Mouse (Mus musculus) embryonic fibroblast, embryonic 13.5 days (primary cell): ENCODE measurements around the gene Gm10226. TPM values are rescaled to one million over a fixed set of nuclear protein-coding genes. Genes with fewer than 3 reads are reported as not detected.
"Not testable (repeated sequence)": the region's sequence is repeated elsewhere in the genome, so short reads cannot be mapped to it uniquely, and the experiment has no call there.

Experiments
- H3K27ac ChIP-seq: 2 replicates; pipeline ENCODE4 v1.5.1; 2012; ENCODE audit warnings: low read length, control low read depth, inconsistent platforms; ENCODE audit not compliant: insufficient read depth
- H3K4me1 ChIP-seq: 2 replicates; pipeline ENCODE4 v1.6.1; 2011; ENCODE audit warnings: low read length; ENCODE audit not compliant: control insufficient read depth, insufficient read depth
- H3K4me3 ChIP-seq: 2 replicates; pipeline ENCODE4 v1.5.1; 2011; ENCODE audit warnings: mild to moderate bottlenecking, control low read depth, low read length; ENCODE audit not compliant: insufficient read depth
- CTCF ChIP-seq: IDR thresholded peaks from 2 replicates; pipeline ENCODE4 v1.5.1; 2011; ENCODE audit warnings: mild to moderate bottlenecking, control low read depth, low read length, moderate library complexity, borderline replicate concordance; ENCODE audit not compliant: insufficient read depth
- POLR2A ChIP-seq: IDR thresholded peaks from 2 replicates; pipeline ENCODE4 v1.6.1; 2011; ENCODE audit warnings: low read depth, mild to moderate bottlenecking, control low read depth, low read length, moderate library complexity
- polyA plus RNA-seq: library from polyadenylated mRNA; stranded (reverse); fragments of >200 nt; gene quantifications from 2 replicates; pipeline ENCODE4 v1.2.4, GENCODE M21; 2011; ENCODE audit warnings: low read depth; ENCODE audit not compliant: missing spikeins, insufficient read length

Gene Gm10226
- polyA plus RNA-seq, 1 experiment = 10.9 TPM

DNA sequence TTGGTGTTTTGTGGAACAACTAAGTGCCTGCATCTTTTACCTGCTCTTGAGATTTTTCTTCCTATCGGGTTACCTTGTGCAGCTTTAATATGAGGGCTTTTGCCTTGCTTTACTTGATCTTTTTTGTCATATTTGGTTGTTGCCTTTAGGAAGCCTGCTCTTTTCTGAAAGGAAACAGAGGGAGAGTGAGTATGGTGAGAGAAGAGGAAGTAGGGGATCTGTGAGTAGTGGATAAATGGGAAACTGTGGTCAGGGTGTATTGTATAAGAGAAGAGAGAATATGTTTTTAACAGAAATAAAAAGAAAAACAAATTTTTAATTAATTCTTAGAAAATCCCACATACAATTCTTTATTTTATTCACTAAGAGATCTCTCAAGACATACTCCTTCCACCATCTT, 11.8 kb downstream of the Gm10226 start:
- TF ChIP-seq POLR2A = no peak
- no peak for TF ChIP-seq CTCF
- no peaks in the 10 kb centered on the region for H3K4me1 ChIP-seq
- no peak overlapping the region for H3K4me3 ChIP-seq
- H3K27ac ChIP-seq = no peak overlapping the region

DNA sequence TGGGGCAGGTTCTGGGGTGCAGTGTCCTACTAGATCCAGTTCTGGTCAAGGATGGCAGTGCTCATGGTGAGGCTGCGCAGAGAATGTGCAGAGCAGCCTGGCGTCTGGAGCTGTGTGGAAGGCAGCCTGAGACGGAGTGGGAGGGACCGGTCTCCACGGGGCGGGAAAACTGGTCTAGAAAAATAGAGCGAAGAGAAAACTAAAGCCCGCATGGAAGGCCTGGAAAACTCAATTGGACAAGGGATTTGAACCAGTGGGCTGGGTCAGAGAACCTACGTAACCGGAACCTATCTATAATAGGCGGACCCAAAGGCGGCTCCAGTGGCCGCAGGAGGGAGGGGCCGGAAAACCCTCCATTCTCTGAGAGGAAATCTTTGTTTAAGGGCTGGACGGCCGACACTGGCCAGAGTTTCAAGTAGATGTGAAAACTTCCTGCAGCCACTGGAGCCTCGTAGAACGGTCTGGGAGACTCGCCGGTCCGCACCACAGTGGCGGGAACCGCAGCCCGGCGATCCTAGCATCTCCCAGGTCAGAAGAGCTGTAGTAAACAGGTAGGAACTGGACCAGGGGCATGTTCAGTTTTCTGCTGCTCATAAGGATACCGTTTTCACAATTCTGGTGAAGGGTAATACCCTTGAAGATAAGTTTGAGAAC, 15.8 kb downstream of the Gm10226 start, which contains the start of gene Zfp760:
Gene Zfp760 (plus strand): TSS at position 399 of the 654 bp plus-strand sequence.
- H3K4me3 ChIP-seq = peak within 1 kb of the TSS; percentile 93
- H3K4me1 ChIP-seq = 0 out of 2 replicates have a peak, but pooled peaks cover 3% of the 10 kb centered on the region
- H3K27ac ChIP-seq = peak within 1 kb of the TSS; percentile 67
- TF ChIP-seq CTCF (no peak), POLR2A (peak; percentile 85)

DNA sequence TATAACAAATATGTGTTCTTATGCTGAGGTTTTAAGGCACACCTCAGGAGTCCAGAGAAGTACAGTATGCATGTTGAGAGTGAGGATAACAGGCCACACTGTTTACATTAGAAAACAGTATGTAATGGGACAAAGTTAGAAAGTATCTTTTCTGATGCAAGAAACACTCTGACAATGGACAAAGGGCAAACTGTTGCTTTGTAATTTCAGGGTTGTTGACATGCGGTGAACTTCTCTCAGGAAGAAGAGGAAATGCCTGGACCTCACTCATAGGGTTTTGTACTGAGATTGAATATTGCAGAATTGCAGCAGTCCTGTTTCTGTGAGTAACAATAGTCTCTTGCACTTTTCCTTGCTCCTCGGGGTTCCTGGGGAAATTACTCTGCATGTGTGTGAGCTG, 16.7 kb downstream of the Gm10226 start:
- 0 out of 2 replicates have a peak, but pooled peaks cover 3% of the 10 kb centered on the region for H3K4me1 ChIP-seq
- no peak overlapping the region; the same call in 1 of the 2 replicates for H3K27ac ChIP-seq
- H3K4me3 ChIP-seq = peak overlapping the region; percentile 93
- TF ChIP-seq CTCF = no peak
- TF ChIP-seq POLR2A = no peak

DNA sequence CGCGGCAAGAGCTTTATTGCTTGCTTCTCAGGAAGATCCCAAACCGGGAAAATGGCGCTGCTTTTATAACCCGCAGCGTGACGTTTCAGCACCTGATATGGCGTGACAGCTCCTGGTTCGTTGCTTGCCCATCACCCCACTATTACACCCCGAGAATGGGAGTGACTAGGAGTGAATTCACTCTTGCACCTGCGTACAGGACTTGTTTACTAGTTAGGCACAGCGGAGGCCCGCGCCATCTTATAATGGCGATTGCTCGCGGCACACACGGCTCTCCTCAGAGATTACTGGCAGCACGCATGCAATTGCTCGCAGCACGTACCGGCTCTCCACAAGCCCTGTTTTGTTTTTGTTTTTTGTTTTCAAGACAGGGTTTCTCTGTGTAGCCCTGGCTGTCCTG, 38.8 kb downstream of the Gm10226 start, which contains the start of gene Zfp229:
Gene Zfp229 (plus strand): TSS at position 301 of the 400 bp plus-strand sequence.
- H3K4me1 ChIP-seq, H3K4me3 ChIP-seq: not testable (repeated sequence)

DNA sequence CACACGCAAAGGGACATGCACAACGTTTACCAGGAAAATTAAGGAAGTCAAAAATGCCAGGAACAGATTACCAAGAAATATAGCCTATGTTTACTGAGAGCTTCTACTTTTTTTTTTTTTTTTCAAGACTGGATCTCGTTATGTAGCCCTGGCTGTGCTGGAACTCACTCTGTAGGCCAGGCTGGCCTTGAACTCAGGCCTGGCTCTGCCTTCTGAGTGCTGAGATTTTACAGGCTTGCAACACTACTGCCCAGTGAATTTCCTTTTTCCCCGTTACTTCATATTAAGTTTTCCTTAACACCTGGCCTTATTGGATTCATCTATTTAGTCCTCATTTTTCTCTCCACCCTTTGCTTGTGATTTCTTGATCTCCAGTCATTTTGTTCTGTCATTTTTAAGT, 41.4 kb downstream of the Gm10226 start:
- H3K4me1 ChIP-seq = peaks cover 2% of the 10 kb centered on the region
- peak overlapping the region; percentile 68; the same call in 1 of the 2 replicates for H3K27ac ChIP-seq
- TF ChIP-seq CTCF (no peak), POLR2A (no peak)
- peak overlapping the region; percentile 75; the same call in 1 of the 2 replicates for H3K4me3 ChIP-seq

More for the DNA sequence above, 38.8 kb downstream of the Gm10226 start, which contains the start of gene Zfp229:
- H3K27ac ChIP-seq = not testable (repeated sequence)

DNA sequence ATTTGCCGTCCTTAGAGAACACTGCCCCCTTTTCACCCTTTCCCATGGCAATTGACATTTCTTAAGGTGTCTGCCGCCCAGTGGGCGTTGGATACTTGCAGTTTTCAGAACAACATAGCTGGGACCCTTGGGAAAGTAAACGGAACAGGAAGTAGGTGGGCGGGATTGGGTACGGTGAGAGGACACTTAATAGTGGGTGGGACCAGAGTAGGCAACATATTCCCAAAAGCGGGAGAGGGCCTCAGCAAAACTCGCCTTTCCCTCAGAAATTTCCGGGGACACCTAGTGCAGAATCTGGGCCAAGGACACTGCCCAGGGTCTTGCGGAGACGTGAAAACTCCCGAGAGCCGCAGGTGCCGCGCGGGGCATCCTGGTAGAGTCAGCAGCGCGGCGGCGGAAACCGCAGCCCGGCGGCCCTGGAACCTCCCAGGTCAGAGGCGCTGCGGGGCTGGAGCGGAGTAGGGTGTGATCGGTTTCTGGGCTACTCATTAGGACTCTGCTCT, 41.9 kb downstream of the Gm10226 start:
- Histone ChIP-seq H3K27ac (peak overlapping the region; percentile 68), H3K4me1 (peaks cover 2% of the 10 kb centered on the region), H3K4me3 (peak overlapping the region; percentile 75)
- TF ChIP-seq POLR2A = peak; percentile 78
- no peak for TF ChIP-seq CTCF

Other genes with a start within 250 kb of the Gm10226 start
- gene Zfp51, start 241.5 kb upstream of the Gm10226 start, polyA plus RNA-seq = 10.7 and 14.5 TPM in 2 replicates
- gene Zfp53, start 202.9 kb upstream of the Gm10226 start, polyA plus RNA-seq = 10.8 and 14.7 TPM in 2 replicates
- gene Zfp52, start 156.3 kb upstream of the Gm10226 start, polyA plus RNA-seq = 17.9 and 29.4 TPM in 2 replicates
- gene Zfp948, start 124.9 kb upstream of the Gm10226 start, polyA plus RNA-seq = 23.9 and 28.2 TPM in 2 replicates
- gene Zfp983, start 41.2 kb upstream of the Gm10226 start, polyA plus RNA-seq = 2.9 and 4.6 TPM in 2 replicates
- 6.4 and 9.0 TPM in 2 replicates for gene Zfp760, start 15.9 kb downstream of the Gm10226 start, polyA plus RNA-seq
- gene Zfp229, start 38.9 kb downstream of the Gm10226 start, polyA plus RNA-seq = 7.1 and 9.9 TPM in 2 replicates
- gene Zfp820, start 153.9 kb downstream of the Gm10226 start, polyA plus RNA-seq = 5.3 and 7.6 TPM in 2 replicates
- gene Zfp995, start 218.1 kb downstream of the Gm10226 start, polyA plus RNA-seq = 11.4 and 12.6 TPM in 2 replicates